Mouse (Mus musculus) liver, embryonic 14.5 days (tissue): ENCODE data around the gene A630010A05Rik.

Source experiments
- CTCF ChIP-seq: IDR thresholded peaks from 2 replicates; pipeline ENCODE4 v1.5.1; 2016; ENCODE audit warnings: antibody characterized with exemption, low read depth, control low read depth
- EP300 ChIP-seq: IDR thresholded peaks from 2 replicates; pipeline ENCODE4 v1.6.1; 2016; ENCODE audit warnings: antibody characterized with exemption, low read depth

- TF ChIP-seq EP300, result no peak
- no peak for TF ChIP-seq CTCF
These were observed at the start of gene A630010A05Rik for GRCm38 (mm10) chr16:14562017-14562416.
